Mouse (Mus musculus) adrenal gland, adult 2 months (tissue): ENCODE measurements at regions not wholly inside any gene's neighbourhood (a gene's known extent, or its start where the extent isn't known, plus 50 kb on each side); places are given as distances from the start of the nearest gene placed in this dataset.
"Not testable (repeated sequence)": the region's sequence is repeated elsewhere in the genome, so short reads cannot be mapped to it uniquely, and the experiment has no call there.

Source experiments
- DNase-seq: peaks from one replicate; pipeline ENCODE4 v3.0.0; 2021

GRCm38 (mm10) chr2:85280580-85280979, 58.5 kb downstream of the Olfr987 start:
- no peak for DNase-seq

GRCm38 (mm10) chr2:85278128-85278527, 61.0 kb downstream of the Olfr987 start:
- DNase-seq: no peak

- no peak for DNase-seq
These were observed 61.7 kb downstream of the Olfr987 start for GRCm38 (mm10) chr2:85277433-85277832.

- DNase-seq: not testable (repeated sequence)
These were observed 69.8 kb upstream of the Lrrc55 start for GRCm38 (mm10) chr2:85266813-85267212.

GRCm38 (mm10) chr2:85265667-85266066, 68.7 kb upstream of the Lrrc55 start:
- no peak for DNase-seq

- no peak for DNase-seq
These were observed 68.1 kb upstream of the Lrrc55 start for GRCm38 (mm10) chr2:85265037-85265524.

- DNase-seq: no peak
These were observed 60.4 kb upstream of the Lrrc55 start for GRCm38 (mm10) chr2:85257356-85257755.

GRCm38 (mm10) chr2:85255610-85256009, 58.6 kb upstream of the Lrrc55 start:
- no peak for DNase-seq

GRCm38 (mm10) chr2:85252343-85253285, 55.6 kb upstream of the Lrrc55 start:
- peak; percentile 27 for DNase-seq

- DNase-seq: no peak
These were observed 53.1 kb upstream of the Lrrc55 start for GRCm38 (mm10) chr2:85250026-85250560.
